Mouse (Mus musculus) stomach, postnatal 0 days (tissue): ENCODE results near the gene Ggta1.

ENCODE experiments used
- CTCF ChIP-seq: IDR thresholded peaks from 2 replicates; pipeline ENCODE4 v1.5.1; 2016; ENCODE audit warnings: antibody characterized with exemption, low read depth, mild to moderate bottlenecking, moderate library complexity
- EP300 ChIP-seq: optimal IDR thresholded peaks from 2 replicates; pipeline ENCODE3; 2016; ENCODE audit warnings: antibody characterized with exemption

GRCm38 (mm10) chr2:35446300-35446699, 16.7 kb downstream of the Ggta1 start:
- no peak for TF ChIP-seq EP300
- no peak for TF ChIP-seq CTCF
